Mouse (Mus musculus): Measurements from ENCODE around the gene Camta2. TPM values are rescaled to one million over a fixed set of nuclear protein-coding genes. Genes with fewer than 3 reads are reported as not detected.

The Camta2 gene
- polyA plus RNA-seq, 1 experiment = 16.4 TPM

DNA sequence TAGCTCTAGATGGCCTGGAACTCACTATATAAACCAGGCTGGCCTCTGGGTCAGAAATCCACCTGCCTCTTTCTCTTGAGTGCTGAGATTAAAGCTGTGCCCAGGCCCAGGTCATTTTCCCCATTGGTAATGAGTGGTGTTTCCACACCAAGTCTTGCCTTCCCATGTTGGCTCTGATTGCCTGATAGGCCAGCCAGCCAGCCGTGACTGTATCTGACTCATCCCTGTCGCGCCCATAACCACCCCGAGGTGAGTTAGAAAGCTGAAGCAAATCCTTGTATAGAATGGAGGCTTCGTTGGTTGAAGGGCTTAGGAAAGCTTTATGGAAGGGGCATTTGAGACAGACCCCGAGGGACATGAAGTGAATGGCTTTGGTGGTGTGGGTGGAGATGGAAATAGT lies 27.9 kb upstream of the Camta2 start:
- Histone ChIP-seq H3K4me1 (ENCODE audit: control insufficient read depth, insufficient read depth, low read length) (no peaks in the 10 kb centered on the region; the same call in 1 of the 2 replicates), H3K27ac (ENCODE audit: insufficient read depth, low read length) (no peak overlapping the region), H3K4me3 (ENCODE audit: insufficient read depth, low read length) (no peak overlapping the region)
- TF ChIP-seq CTCF (IDR thresholded peaks at IDR 0.05; ENCODE audit: borderline replicate concordance, insufficient read depth, low read length) = no peak

GRCm38 (mm10) chr11:70713222-70713621 lies 25.3 kb upstream of the Camta2 start:
- H3K27ac ChIP-seq (ENCODE audit: insufficient read depth, low read length) = no peak overlapping the region
- TF ChIP-seq POLR2A (IDR thresholded peaks at IDR 0.05; ENCODE audit: low read depth, low read length) (no peak), CTCF (IDR thresholded peaks at IDR 0.05; ENCODE audit: borderline replicate concordance, insufficient read depth, low read length) (no peak)

GRCm38 (mm10) chr11:70711026-70711425 lies 23.1 kb upstream of the Camta2 start:
- Histone ChIP-seq H3K4me3 (ENCODE audit: insufficient read depth, low read length) (no peak overlapping the region), H3K27ac (ENCODE audit: insufficient read depth, low read length) (no peak overlapping the region), H3K4me1 (ENCODE audit: control insufficient read depth, insufficient read depth, low read length) (no peaks in the 10 kb centered on the region; the same call in 1 of the 2 replicates)
- TF ChIP-seq POLR2A (IDR thresholded peaks at IDR 0.05; ENCODE audit: low read depth, low read length) = no peak
- no peak for TF ChIP-seq CTCF (IDR thresholded peaks at IDR 0.05; ENCODE audit: borderline replicate concordance, insufficient read depth, low read length)

More at GRCm38 (mm10) chr11:70713222-70713621, 25.3 kb upstream of the Camta2 start:
- no peak overlapping the region for H3K4me3 ChIP-seq (ENCODE audit: insufficient read depth, low read length)
- H3K4me1 ChIP-seq (ENCODE audit: control insufficient read depth, insufficient read depth, low read length) = no peaks in the 10 kb centered on the region; the same call in 1 of the 2 replicates

DNA sequence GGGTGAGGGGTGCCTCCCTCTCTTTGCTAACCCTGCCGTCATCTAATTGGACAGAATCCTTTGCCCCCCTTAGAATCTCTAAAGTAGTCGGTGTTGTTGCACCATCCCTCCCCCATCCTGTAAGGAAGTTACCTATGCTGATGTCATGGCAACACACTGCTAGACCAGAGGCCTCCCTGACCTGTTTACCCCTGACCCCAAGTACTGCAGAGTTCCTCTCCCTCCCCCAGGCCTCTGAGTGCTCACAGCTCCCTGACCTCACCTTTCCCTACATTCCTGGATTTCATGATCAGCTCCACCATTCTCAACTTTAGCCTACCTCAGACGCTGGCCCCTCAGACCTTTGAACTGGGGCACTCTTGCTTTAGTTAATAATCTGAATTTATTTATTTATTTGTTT lies 18.2 kb upstream of the Camta2 start:
- Histone ChIP-seq H3K27ac (ENCODE audit: insufficient read depth, low read length) (no peak overlapping the region), H3K4me3 (ENCODE audit: insufficient read depth, low read length) (no peak overlapping the region), H3K4me1 (ENCODE audit: control insufficient read depth, insufficient read depth, low read length) (no peaks in the 10 kb centered on the region)
- TF ChIP-seq POLR2A (IDR thresholded peaks at IDR 0.05; ENCODE audit: low read depth, low read length) (no peak), CTCF (IDR thresholded peaks at IDR 0.05; ENCODE audit: borderline replicate concordance, insufficient read depth, low read length) (no peak)

DNA sequence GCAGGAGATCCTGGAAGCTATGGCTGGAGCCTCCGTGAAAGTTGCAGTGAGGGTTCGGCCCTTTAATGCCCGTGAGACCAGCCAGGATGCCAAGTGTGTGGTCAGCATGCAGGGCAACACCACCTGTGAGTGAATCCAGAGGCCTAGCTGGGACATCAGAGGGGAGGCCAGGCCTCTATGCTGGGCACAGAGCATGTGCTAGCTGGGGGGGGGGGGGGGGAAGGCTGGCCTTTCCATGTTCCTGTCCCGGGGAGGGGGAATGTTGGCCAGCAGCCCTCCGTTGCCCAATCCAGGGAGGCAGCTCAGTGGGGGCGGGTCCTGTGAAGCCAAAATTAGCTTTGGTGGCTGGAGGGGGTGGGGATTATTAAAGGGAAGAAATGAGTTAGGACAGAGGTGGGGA lies 14.9 kb upstream of the Camta2 start:
- TF ChIP-seq POLR2A (IDR thresholded peaks at IDR 0.05; ENCODE audit: low read depth, low read length) (no peak), CTCF (IDR thresholded peaks at IDR 0.05; ENCODE audit: borderline replicate concordance, insufficient read depth, low read length) (no peak)
- Histone ChIP-seq H3K4me3 (ENCODE audit: insufficient read depth, low read length) (peak overlapping the region; percentile 81; the same call in 1 of the 2 replicates), H3K4me1 (ENCODE audit: control insufficient read depth, insufficient read depth, low read length) (no peaks in the 10 kb centered on the region), H3K27ac (ENCODE audit: insufficient read depth, low read length) (no peak overlapping the region)

DNA sequence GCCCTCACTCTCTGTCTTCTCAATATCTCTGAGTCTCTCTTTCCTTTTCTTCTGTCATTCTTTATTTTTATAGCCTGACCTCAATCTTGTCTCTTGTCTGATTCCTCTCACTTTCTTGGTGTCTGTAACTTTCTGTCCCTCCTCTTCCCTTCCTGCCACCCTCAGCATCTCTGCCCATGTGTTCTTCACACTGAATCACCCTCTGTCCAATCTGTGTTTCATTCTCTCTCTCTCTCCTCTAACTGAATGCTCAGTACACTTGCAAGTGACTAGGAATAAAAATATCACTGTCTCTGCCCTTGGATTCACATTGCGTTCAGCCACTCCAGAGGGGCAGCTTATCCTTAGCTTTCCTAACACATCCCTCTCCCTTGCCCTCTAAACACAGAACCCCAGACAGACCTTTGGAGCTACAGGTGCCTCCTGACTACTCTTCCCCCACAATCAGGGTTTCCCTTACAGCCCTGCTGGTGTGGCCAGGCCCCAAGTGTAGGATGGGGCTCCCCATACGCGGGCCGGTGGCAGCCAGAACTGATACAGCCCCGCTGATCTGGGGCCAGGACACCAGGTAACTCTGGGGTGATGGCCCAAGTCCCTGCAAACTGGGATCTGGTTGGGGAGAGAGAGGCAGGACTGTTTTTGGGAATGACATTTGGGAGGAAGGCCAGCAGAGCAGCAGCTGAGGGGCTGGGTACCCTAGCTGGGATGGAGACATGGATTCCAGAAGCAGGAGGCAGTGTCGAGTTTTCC lies 14.3 kb upstream of the Camta2 start:
- TF ChIP-seq CTCF (IDR thresholded peaks at IDR 0.05; ENCODE audit: borderline replicate concordance, insufficient read depth, low read length) = no peak
- TF ChIP-seq POLR2A (IDR thresholded peaks at IDR 0.05; ENCODE audit: low read depth, low read length) = no peak

GRCm38 (mm10) chr11:70701221-70701955 lies 13.5 kb upstream of the Camta2 start:
- H3K4me1 ChIP-seq (ENCODE audit: control insufficient read depth, insufficient read depth, low read length) = no peaks in the 10 kb centered on the region
- TF ChIP-seq CTCF (IDR thresholded peaks at IDR 0.05; ENCODE audit: borderline replicate concordance, insufficient read depth, low read length) (no peak), POLR2A (IDR thresholded peaks at IDR 0.05; ENCODE audit: low read depth, low read length) (no peak; the same call in 1 of the 2 replicates)
- peak overlapping the region; percentile 99 for H3K27ac ChIP-seq (ENCODE audit: insufficient read depth, low read length)
- peak overlapping the region; percentile 81 for H3K4me3 ChIP-seq (ENCODE audit: insufficient read depth, low read length)

More for the DNA sequence above, 14.3 kb upstream of the Camta2 start:
- Histone ChIP-seq H3K27ac (ENCODE audit: insufficient read depth, low read length) (no peak overlapping the region), H3K4me1 (ENCODE audit: control insufficient read depth, insufficient read depth, low read length) (no peaks in the 10 kb centered on the region), H3K4me3 (ENCODE audit: insufficient read depth, low read length) (peak overlapping the region; percentile 81)

- Histone ChIP-seq H3K27ac (ENCODE audit: insufficient read depth, low read length) (peak overlapping the region; percentile 99), H3K4me3 (ENCODE audit: insufficient read depth, low read length) (peak overlapping the region; percentile 81), H3K4me1 (ENCODE audit: control insufficient read depth, insufficient read depth, low read length) (no peaks in the 10 kb centered on the region)
- peak; percentile 34 for TF ChIP-seq POLR2A (IDR thresholded peaks at IDR 0.05; ENCODE audit: low read depth, low read length)
- TF ChIP-seq CTCF (IDR thresholded peaks at IDR 0.05; ENCODE audit: borderline replicate concordance, insufficient read depth, low read length) = no peak
Measured at GRCm38 (mm10) chr11:70700613-70701012, 12.7 kb upstream of the Camta2 start.

GRCm38 (mm10) chr11:70699722-70700556 lies 12.0 kb upstream of the Camta2 start, which contains the start of the genes Inca1 and Kif1c:
Gene Inca1, minus strand, starts transcription at chr11:70700155.
Gene Kif1c, plus strand, starts transcription at chr11:70700548.
- TF ChIP-seq POLR2A (IDR thresholded peaks at IDR 0.05; ENCODE audit: low read depth, low read length) (peak; percentile 94), CTCF (IDR thresholded peaks at IDR 0.05; ENCODE audit: borderline replicate concordance, insufficient read depth, low read length) (no peak)
- H3K27ac ChIP-seq (ENCODE audit: insufficient read depth, low read length) = peak within 1 kb of the TSS; percentile 99
- H3K4me3 ChIP-seq (ENCODE audit: insufficient read depth, low read length) = peak within 1 kb of the TSS; percentile 81
- no peaks in the 10 kb centered on the region for H3K4me1 ChIP-seq (ENCODE audit: control insufficient read depth, insufficient read depth, low read length)

Measured in embryonic fibroblast, embryonic 13.5 days (primary cell).